Mouse (Mus musculus): ENCODE data around the gene Fstl4.

Gene Fstl4

DNA sequence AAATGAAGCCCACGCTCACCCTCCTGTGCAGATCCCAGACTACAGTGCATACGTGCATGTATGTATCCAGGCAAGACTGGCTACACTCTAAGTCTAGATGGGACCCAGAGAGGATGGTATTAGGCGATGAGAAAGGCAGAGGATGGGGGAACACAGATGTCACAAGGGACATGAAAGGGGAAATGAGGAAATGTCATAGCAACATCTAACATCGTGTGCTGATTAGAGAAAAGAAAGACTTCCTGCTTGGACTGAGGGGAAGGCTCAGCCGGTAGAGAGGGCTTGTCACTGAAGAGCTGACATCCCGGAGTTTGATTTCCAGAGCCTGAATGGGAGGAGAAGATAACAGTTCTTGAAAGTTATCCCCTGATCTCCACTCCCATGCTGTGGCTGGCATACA is 150.0 kb downstream of the Fstl4 start:
- DNase-seq (ENCODE audit: low spot score) = no peak

DNA sequence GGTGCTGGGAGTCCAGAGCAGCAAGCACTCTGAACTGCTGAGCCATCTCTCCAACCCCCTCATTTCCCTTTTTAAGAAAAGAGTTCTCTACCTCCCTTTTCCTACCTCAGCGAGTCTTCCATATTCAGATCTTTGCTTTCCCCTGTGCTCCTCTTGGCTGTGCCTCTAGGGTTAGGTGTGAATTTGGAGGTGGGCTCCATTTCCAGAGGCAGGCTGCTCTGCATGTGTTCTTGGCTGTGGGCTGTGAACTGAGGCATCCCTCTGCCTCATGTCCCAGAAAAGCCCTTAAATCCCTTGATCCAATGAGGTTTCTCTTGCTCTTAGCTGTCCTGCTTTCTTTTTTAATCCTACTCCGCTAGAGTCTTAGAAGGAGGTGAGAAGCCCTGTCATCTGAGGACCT is 151.2 kb downstream of the Fstl4 start:
- DNase-seq (ENCODE audit: low spot score) = no peak

DNA sequence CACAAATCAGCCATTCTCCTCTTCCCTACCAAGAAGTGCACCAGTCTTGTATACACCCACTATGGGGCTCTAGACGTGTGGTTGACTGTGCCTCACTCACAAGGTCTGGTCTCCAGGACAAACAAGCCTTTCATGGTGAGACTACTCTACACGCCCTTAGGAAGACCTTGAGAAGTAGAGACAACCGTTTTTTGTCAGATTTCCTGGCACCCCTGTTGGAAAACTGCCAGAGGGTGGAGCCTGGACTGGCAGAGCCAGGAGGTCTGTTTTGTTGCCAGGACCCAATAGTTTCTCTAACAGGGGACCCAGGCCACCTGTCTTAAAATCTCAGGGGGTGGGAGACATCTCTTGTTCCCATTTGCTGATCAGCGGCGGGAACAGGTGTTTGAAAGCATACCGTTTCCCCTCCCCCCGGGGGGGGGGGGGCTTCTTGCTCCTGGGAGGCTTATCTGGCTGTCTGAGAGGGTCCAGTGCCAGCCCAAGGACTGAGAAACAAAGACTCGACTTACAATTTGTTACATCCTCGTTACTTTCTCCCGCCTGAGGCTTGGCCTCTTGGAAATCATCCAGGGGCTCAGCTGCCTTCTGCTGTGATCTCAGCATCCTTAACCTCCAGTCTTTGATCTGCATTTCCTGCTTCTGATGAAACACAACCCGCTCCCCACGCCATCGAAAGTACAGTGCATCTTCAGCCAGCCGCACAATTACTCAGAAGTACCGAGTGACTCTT is 155.0 kb downstream of the Fstl4 start:
- no peak for DNase-seq (ENCODE audit: low spot score)

DNA sequence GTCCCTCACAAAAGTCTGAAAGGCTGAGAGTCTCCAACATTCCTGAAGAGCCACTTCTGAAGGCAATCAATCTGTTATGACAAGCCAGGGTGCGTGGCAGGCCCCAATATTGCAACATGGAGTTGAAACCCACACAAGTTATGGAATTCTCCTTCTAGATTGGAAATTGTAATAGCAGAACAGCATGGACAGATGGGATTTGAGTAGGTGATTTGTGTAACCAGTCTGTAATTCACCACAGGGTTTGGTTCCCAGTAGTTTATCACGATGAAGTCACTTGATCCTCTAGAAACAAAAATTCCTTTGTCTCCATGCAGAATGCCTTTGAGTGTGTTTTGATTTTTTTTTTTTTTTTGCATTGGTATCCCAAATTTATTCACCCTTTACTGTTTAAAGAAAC is 159.8 kb downstream of the Fstl4 start:
- DNase-seq (ENCODE audit: low spot score) = no peak

DNA sequence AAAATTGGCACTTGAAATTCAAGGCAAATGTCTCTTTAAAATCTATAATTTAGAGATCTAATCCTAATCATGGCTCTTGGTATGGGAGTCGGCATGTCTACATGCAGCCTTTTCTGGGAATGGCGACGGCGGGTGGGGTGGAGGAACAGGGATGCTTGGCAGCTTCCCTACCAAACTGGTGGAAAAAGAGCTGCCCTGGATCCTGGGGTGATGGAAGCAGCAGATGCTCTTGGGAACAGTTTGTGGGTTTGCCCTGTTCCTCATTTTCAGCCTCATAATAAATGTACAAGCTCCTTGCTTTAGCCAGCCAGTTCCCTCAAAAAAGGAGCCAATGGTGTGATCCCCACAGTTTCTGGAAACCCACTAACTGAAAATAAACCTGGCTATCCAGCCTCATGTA is 163.9 kb downstream of the Fstl4 start:
- DNase-seq (ENCODE audit: low spot score) = no peak

DNA sequence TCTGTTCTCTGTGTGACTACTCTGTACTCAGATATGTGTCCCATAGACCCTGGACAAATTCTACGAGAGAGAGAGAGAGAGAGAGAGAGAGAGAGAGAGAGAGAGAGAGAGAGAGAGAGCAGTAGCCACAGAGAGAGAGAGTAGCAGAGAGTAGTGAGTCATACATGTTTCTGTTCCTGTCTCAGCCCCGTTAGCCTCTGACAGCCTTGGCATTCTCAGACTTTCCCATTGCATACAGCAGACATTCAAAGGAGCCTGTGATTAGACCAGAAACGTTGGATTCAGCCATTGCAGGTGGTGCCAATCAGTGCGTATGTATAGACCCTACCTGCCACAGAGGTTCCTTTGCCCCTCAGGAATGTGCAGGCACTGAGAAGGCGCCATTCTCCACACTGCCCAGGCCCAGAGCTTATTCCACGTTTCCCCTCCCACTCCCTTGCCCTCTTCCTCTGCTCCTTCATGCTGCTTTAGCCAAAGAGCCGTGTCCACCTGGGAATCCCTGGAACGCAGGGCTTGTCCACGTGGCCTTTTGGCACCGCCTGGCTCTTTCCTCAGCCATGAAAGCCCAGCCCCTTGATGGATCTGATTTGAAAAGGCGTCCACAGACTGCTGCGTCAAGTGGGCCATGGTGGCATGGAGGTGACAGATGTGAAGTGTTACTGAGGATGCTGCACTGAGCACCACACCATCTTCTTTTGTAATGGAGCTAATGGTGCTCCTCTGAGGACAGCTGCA is 175.1 kb downstream of the Fstl4 start:
- no peak for DNase-seq (ENCODE audit: low spot score)

DNA sequence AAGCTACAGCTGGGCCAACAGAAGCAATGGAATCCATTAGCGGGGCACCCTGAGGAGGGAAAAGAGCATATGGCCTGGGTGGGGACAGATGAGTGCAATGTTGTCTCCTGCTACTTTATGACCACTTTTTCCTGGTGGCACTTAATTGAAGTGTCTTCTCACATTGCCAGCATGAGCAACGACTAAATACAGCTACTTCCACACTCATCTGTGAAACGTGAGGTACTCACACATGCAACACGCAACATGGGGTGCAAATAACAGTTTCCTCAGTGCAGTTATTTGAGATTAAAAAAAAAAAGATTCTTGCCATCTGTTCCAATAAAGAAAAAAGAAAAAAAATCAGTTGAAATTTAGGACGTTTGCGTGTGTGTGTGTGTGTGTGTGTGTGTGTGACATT is 178.5 kb downstream of the Fstl4 start:
- no peak for DNase-seq (ENCODE audit: low spot score)

DNA sequence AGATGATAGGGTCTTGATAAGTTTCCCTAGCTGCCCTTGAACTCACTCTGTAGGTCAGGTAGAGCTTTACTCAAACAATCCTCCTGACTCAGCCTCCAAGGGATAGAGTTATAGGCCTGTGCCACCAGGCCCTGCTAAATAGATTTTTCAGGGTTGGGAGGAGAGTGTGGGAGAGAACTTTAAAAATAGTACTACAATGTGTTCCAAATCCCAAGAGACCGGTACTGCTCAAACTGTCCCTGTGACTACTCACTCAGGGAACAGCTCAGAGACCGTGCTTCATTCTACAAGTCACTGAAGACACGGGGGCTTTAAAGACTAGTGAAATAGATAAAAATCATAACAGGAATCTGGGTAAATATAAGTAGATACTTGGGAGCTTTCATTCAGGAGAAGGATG is 190.6 kb downstream of the Fstl4 start:
- no peak for DNase-seq (ENCODE audit: low spot score)

DNA sequence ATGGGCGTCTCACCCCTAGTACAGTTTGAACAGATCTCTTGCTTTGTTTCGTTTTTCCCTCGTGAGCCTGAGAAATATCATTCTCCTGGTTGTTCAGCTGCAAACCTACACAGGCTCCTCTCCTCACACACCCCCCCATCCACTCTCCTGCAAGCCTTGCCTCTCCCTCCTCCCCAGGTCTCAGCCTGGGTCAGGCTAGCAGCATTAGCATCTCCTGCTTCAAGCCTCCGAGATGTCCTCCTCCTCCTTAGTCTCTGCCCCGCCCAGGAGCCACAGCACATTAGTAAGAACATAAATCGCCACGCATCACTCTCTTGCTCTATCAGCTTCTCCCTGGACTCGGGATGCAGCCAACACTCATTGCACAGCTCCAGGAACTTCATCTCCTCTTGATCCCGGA is 204.4 kb downstream of the Fstl4 start:
- no peak for DNase-seq (ENCODE audit: low spot score)

DNA sequence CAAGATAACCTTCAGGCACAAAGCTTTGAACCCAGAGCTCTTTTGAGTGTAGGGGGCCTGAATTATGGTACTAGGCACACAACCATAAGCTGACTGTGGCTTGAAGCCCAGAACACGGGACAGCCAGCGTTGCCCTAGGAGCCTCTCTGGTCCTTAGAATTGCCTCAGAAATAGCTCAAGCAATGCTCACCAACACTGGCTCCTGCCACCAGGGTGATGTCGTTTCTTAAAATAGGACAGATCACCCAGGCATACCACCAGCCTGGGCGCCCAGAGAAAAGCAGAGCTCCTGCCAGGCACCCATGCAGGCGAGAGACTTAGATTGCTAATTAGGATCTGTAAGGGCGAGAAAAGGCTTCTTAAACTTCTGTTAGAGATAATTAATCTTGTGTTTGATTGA is 206.0 kb downstream of the Fstl4 start:
- no peak for DNase-seq (ENCODE audit: low spot score)

DNA sequence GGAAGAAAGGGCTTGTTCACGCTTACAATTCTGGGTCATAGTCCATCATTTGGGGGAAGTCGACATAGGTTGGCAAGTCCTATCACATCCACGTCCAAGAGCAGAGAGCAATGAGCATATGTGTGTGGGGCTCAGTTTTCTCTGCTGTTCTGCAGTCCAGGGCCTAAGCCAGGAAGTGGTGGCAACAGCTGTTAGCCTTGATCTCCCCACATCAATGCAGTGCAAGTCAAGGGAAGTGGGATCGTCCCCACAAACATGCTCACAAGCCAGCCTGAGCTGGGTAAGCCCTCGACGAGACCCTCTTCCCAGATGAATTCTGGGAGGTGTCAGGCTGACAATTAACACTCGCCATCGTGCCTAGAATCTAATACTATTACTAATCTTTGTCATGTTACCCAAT is 222.6 kb downstream of the Fstl4 start:
- no peak for DNase-seq (ENCODE audit: low spot score)

DNA sequence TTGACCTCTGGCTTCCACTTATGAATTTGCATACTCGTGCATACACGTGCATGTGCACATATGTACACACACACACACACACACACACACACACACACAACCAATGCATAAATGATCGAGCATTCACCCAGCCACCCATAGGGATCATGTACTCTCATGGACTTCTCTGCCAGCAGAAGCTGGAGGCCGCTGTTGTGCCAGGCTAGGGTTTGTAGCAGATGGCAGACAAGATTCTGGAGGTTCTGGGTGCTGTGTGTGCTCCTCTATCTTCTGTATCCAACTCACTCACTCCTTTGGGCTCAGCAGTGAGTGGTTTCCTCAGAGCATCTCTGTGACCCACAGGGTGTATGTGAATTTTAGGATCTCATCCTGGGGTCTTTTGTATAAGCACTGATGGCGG is 230.3 kb downstream of the Fstl4 start:
- no peak for DNase-seq (ENCODE audit: low spot score)

DNA sequence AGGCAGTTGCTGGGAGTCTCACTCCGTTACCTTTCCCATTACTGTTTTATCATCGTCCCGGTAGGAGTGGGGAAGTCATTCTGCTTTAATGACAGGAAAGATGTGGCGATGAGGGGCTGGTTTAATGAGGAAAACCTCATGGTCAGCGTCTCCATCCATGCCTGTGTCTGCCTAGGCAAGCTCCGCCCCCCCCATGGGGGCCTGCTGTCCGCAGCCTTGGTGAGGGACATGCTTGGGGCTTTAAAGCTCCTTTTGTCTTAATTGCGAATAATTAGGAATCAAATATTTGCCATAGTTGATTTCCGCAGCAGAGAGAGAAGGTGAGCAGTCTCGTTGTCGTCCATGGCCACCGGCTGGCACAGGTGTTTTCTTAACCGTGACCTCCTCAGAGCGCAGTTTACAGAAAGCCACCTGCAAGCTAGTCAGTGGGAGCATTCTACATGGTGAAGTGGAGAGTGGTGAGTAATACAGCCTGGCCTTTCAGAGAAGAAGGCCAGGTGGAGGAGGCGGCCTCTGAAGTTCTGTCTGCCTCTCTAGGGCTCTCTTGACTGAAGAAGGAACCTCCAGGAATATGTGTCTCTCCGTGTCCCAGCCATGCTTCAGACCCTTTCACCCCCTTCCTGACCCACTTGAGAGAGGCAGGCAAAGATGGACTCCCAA is 232.1 kb downstream of the Fstl4 start:
- DNase-seq (ENCODE audit: low spot score) = no peak

DNA sequence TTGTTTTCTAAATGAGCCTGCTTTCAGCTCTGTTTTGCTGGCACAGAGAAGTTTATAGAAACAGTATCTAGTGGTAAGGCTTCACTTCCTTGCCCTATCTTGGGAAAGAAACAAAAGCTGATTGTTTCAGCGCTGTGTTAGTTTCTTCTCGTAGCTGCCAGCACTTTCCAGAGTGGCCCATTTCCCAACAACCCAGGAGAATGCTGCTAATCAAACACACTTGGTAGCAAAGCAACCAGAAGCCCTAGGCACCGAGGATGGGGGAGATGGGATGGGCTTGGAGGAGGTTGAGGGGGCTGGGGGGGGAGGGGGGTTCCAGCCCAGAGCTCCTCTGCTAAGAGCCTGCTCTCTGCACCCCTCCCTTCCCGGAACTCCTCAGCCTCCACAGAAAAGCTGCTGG is 233.0 kb downstream of the Fstl4 start:
- DNase-seq (ENCODE audit: low spot score) = no peak

DNA sequence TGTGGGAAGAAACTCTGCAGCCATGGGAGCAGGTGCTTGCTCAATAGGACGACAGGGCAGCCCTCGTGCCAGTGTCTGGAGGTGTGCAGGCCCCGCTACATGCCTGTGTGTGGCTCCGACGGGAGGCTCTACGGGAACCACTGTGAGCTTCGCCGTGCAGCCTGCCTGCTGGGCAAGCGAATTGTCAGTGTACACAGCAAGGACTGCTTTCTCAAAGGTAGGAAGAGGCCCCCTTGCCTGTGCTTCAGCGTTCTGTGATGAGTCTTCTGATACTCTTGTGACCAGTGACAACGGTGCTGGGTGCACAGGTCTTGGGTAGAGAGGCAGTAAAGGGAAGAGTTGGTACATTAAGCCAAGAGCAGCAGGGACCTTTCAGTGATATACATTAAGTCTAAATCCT is 235.8 kb downstream of the Fstl4 start:
- no peak for DNase-seq (ENCODE audit: low spot score)

DNA sequence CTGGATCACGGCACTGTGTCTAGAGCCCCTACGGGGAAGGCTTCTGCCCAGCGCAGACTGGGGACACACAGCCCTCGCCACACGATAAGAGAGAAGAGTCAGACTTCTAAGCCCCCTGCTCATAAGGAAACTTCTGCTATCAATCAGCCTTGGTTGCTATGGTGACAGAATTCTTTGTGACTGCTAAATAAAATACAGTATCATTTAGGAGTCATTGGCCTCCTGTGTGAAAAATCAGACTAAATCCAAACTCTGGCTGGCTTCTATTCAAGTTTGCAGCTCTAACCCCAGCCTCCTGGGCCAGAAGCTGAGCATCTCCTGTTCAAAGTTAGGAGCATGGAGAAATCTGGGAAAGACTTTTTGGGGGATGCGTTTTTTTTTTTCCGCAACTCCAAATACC is 238.9 kb downstream of the Fstl4 start:
- no peak for DNase-seq (ENCODE audit: low spot score)

DNA sequence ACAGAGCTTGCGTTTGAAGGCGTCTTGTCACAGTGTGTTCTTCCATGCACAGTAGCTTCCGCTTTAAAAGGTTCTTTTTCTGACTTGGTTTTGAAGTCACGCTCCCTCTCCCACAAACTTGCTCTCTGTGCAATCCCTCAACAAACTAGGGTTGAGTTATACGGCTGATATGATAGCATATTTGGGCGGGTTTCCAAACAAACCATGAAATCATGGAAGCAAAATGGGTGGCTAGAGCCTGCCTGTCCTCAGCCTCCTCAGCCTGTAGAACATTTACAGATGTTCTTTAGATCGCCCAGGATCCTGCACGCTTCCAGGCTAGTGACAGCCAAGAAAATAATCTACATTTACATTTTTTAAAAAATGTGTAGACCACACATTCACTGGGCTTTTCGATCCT is 239.4 kb downstream of the Fstl4 start:
- DNase-seq (ENCODE audit: low spot score) = no peak

DNA sequence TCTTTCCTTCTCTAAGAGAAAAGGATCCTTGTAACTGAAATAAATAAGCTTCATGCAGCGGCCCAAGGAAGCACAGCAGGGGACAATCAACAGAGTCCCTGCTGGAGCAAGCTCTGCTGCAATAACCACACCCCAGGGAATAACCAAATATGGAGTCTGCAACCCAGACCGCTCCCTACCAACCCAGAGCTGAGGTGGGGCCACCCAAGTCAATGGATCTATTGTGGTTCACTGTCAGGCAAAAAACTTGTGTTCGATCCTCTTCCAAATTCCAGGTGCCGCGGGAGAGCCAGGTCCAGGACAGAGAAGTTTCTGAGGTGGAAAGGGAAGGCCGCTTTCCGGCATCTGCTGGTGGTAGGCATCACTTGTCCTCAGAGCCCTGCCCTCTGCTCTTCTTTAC is 245.2 kb downstream of the Fstl4 start:
- DNase-seq (ENCODE audit: low spot score) = no peak

DNA sequence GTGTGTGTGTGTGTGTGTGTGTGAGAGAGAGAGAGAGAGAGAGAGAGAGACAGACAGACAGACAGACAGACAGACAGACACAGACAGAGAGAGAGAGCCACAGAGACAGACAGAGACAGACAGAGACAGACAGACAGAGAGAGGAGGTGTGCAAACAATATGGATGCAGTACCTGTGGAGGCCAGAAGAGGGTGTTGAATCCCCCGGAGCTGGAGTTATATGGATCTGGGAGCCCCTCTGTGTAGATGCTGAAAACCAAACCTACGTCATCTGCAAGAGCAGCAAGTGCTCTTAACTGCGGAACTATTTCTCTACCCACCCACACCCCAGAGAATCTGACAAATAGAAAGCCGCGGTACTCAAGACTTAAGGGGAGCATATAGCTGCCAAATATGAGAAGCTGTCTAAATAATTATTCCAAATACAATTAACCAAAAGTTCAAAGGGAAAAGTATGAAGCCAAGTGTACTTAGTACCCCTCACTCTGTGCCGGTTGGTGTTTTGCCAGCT is 247.6 kb downstream of the Fstl4 start:
- no peak for DNase-seq (ENCODE audit: low spot score)

DNA sequence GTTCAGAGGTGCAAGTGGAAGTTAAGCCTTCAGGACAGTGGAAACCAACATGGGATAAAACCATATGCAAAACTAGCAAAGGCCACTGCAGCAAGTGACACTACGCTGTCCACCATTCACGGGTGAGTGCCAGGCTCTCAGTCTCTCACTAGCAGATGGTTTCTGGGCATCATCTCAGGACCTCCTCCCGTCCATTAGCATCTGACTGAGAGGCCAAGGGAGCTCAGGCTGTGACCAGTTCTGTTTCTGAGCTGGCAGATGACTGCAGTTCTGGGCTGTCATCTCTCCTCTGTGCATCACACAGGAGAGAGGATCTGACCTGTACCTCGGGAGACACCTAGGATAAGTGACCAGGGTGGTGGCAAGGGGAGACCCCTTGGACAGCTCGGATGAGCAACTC is 249.5 kb downstream of the Fstl4 start:
- DNase-seq (ENCODE audit: low spot score) = no peak

DNA sequence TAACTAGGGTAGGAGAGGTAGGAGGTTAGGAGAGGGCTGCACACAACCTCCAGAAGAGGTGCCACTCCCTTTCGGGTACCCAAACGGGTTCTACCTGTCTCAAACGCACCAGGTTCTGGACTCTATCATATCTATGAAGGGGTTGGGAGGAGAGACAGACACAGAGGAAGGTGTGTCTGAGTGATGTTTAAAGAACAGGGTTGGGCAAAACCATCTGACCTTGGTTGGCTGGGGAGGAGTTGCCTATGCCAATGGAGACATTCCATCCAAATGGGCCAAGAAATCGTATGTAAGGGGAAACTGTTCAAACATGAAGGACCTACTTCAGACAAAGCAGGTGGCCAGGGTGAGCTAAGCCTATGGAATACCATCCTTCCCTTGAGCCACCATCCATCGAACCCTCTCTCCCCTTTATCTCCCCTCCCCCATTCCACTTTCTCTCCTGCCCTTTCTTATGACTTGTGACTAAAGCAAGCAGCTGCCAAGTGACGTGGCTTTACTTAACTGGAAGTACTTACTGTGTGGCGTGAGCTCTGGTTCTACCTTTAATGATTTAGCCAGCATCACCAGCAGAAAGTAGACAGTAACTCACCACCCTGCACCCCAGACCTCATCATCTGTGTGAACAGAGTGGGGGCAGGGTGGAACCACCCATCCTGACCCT is 252.1 kb downstream of the Fstl4 start:
- no peak for DNase-seq (ENCODE audit: low spot score)

DNA sequence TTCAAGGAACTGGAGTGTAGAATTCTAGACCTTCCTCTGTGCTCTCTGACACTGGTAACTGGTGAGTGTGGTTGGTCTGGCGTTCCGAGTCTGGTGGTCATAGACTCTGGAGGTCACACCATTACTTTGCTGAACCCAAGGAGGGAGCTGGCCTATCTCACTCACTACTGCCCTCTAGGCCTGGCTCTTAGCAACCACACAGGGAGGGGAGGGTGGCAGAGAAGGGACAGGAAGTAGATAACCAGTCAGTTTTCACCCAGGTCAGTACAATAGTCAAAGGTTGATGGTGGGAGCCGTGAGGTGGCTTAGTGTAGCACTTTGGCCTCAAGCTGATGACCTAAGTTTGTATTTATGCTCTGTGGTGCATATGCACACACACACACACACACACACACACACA is 255.1 kb downstream of the Fstl4 start:
- DNase-seq (ENCODE audit: low spot score) = no peak

DNA sequence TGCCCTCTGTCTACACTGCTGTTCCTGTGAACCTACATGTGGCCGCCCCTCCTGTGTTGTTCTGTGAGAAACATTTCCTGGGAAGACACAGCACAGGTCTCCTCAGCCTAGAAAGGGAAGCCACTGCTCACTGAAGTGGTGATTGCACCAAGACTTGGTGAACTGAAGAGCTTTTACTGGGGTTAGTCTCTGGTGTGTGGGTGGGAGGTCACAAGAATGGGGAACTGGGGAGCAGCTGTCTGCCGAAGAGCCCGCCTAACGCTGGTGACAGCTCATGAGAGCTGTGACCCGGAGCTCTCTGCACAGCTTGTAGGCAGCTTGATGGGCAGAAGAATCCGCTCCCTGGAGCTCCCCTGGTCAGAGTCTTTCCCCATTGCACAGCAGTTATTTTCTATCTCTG is 260.0 kb downstream of the Fstl4 start:
- no peak for DNase-seq (ENCODE audit: low spot score)
